Mouse (Mus musculus) ZHBTc4 (cell line): Measurements from ENCODE around the gene Cd247.

Source experiments
- DNase-seq: peaks from one replicate; pipeline ENCODE4 v3.0.0-alpha.2; 2011; ENCODE audit warnings: low read depth, low spot score

Cd247 gene

DNA sequence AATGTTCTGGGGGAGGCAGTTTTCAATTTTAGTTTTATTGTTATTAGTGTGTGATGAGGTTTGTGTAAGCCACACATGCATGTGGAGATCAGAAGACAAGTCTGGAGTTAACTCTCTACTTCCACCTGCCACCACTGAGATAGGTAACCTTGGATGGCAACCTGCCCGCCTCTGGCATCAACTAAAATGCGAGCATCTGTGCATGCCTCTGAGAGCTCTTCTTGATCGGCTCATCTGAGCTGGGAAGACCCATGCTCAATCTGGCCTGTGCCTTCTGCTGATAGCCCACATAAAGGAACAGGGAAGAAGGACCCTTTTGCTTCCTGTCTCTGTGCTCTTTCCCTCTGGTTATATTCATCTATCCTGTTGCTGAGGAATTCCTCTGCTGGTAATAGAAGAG lies 121.0 kb downstream of the Cd247 start:
- DNase-seq, result no peak

DNA sequence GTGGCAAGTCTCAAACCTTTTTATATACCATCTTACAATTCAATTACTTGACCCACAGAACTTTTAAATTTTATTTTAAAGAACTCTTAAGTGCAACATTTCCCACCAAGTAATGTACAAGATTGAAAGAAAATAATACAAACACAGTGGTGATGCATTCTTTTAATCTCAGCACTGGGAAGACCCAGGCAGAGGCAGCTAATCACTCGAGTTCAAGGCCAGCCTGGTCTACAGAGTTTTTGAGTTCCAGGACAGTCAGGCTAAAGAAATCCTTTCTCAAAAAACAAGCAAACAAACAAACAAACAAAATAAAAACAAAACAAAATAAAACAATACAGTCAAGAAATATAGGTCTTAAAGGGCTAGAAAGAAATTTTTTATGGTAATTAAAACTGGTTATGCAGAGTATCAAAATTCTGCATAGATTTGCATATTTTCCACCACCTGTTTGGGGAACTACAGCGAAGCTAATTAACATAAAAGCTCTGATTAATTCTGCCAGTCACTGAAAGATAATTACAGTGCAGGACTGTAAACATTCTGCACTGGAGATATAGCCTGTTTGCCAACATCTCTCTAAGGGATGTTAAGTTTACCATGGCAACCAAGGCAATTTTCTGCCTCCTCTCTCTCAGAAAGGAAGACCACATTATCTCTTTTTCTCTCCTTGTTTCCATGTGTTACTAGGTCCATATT lies 125.4 kb downstream of the Cd247 start:
- no peak for DNase-seq

DNA sequence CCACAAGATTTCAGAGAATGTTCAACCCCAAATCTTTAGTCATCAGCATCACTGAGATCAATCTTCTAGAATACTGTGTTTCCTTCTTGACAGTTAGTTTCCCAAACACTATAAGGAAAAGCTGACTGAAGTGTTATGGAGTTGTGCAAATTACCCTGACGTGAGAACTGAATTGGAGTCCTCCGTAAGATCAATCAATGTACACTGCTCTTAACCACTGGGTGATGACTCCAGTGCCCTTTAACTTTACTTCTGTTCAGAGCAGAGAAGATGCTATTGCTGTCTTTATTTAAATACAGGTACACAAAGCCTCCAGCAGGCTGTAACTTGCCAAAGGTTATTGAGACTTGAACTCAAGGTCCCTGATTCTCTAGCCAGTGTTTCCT lies 125.9 kb downstream of the Cd247 start:
- no peak for DNase-seq

DNA sequence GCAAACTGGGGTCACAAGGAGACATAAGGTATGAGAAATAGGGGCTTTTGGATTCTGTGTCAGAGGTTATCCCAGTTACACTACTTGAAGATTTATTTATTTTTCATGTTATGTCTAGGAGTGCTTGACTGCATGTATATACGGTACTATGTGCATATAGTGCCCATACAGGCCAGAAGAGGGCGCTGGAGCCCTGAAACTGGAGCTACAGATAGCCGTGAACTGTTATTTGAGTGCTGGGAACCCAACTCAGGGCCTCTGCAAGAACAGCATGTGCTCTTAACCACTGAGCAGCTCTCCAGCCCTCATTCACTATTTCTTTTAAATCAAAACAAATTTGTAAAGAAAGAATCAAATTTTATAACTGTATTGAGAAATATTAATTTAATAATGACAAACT lies 132.5 kb downstream of the Cd247 start:
- DNase-seq, result peak; percentile 51

DNA sequence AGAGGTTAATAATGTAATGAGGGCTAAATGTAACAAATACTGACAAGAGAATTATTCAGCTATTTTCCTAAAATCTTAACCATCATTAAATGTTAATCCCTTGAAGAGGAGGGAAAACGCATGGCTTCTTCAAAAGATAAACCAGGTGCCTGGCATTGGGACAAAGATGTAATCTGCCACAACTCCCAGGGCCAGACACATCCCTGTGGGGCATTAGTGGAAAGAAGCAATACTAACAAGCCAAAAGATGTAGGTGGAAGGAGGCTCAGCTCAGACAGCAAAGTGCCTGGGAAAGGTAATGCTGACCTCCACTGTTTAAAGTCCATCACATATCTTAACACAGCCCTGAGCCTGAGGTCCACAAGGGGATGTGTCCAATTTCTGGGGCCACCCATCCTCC lies 134.0 kb downstream of the Cd247 start:
- DNase-seq, result no peak

DNA sequence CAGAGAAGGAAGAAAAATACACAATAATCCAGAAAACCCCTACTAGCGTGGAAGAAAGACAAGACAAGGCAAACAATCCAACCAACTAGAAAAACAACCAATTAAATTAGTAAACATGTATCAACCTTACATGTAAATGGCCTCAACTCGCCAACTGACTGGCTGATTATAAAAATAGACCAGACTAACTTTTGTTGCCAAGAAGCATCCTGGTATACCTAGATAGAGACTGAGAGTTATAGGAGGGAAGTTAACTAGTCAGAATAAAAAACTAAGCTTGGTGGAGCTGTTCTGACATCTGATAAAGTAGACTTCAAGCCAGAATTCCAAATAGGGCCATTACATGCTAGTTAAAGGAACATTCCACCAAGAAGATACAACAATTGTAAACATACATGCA lies 136.7 kb downstream of the Cd247 start:
- no peak for DNase-seq
